Mouse (Mus musculus): ENCODE results near the gene Slc25a10. TPM values are rescaled to one million over a fixed set of nuclear protein-coding genes. Genes with fewer than 3 reads are reported as not detected.

Gene Slc25a10
- 43.4 and 46.0 TPM in 2 replicates for polyA plus RNA-seq (2016; fragmentation: Nextera tagmentation; extraction: Ambion mirVana)

DNA sequence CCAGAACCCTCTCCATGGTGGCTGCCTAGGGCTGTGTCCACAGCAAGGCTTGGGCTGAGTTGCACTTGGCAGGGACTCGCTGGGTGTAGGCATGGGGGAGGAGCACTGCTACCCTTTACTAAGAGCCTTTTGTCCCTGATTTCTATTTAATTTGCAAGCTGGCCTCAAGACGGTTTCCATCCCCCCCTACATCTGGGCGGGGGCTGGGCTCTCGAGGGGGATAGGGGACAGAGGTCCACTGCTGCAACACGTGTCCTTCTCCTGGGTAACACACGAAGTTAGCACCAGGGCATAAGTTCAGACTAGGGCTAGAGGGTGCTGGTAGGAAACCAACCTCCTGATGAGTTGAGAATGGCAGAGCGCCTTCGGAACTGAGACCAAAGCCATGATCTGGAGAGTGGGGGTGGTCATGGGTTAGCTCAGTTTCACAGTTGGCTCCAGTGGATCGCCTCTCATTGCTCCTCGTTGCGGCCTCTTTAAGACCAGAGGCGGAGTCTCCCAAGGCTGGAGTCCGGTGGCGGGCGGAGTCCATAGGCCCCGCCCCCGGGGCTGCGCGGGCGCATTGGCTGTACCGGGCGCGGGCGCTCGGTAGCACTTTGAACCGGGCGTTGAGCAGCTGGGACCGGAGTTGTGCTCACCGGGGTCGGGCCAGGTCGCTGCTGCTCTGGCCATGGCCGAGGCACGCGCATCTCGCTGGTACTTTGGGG, at the start of gene Slc25a10:
Gene Slc25a10, plus strand, starts transcription at position 524 of the 707 bp plus-strand sequence.
- peaks cover 35% of the 10 kb centered on the region for H3K4me1 ChIP-seq
- peaks cover 57% of the 10 kb centered on the region for H3K36me3 ChIP-seq (replicated peaks)
- peak within 1 kb of the TSS; percentile 81 for H3K4me2 ChIP-seq
- peak within 1 kb of the TSS; percentile 90 for H3K9ac ChIP-seq
- peak; percentile 88 for ATAC-seq (ENCODE audit: low FRiP score)
- under 1% methylated on average over 35 of the region's 35 CpGs for WGBS
- H3K9me3 ChIP-seq, result no peaks in the 10 kb centered on the region
- no peaks in the 10 kb centered on the region for H3K27me3 ChIP-seq
- H3K4me3 ChIP-seq (replicated peaks), result peak within 1 kb of the TSS; percentile 91
- peak within 1 kb of the TSS; percentile 85 for H3K27ac ChIP-seq

- Histone ChIP-seq H3K9me3 (no peaks in the 10 kb centered on the region), H3K27ac (no peak within 1 kb of the TSS), H3K36me3 (replicated peaks) (no peaks in the 10 kb centered on the region), H3K4me3 (replicated peaks) (no peak within 1 kb of the TSS), H3K9ac (no peak within 1 kb of the TSS), H3K27me3 (0 out of 2 replicates have a peak, but pooled peaks cover 3% of the 10 kb centered on the region), H3K4me1 (no peaks in the 10 kb centered on the region), H3K4me2 (no peak within 1 kb of the TSS)
- WGBS, result 90% methylated on average over 3 of the region's 3 CpGs
- ATAC-seq (ENCODE audit: low FRiP score), result no peak
These were observed 49.3 kb upstream of the Slc25a10 start, which contains the start of gene Tspan10 for GRCm38 (mm10) chr11:120442344-120442743. Gene Tspan10, plus strand, starts transcription at chr11:120442644.

GRCm38 (mm10) chr11:120442765-120443280, 48.8 kb upstream of the Slc25a10 start:
- H3K4me2 ChIP-seq, result no peak overlapping the region
- 0 out of 2 replicates have a peak, but pooled peaks cover 3% of the 10 kb centered on the region for H3K27me3 ChIP-seq
- no peaks in the 10 kb centered on the region for H3K4me1 ChIP-seq
- H3K9ac ChIP-seq, result no peak overlapping the region
- 83% methylated on average over 3 of the region's 3 CpGs for WGBS
- H3K9me3 ChIP-seq, result no peaks in the 10 kb centered on the region
- no peak for ATAC-seq (ENCODE audit: low FRiP score)
- H3K36me3 ChIP-seq (replicated peaks), result no peaks in the 10 kb centered on the region
- no peak overlapping the region for H3K4me3 ChIP-seq (replicated peaks)
- no peak overlapping the region for H3K27ac ChIP-seq

DNA sequence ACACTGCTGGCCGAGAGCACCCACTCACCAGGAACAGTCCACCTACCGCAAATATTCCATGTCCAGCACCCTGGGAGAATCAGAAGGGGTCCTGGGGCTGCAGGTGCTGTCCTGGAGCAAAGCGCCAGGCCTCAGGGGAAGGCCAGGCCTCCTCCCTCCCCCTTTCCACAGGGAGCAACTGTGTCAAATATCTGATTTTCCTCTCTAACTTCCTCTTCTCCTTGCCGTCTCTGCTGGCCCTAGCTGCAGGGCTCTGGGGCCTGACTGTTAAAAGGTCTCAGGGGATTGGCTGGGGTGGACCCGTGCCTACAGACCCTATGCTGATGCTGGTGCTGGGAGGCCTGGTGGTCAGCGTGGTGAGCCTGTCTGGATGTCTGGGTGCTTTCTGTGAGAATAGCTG, 47.5 kb upstream of the Slc25a10 start:
- H3K36me3 ChIP-seq (replicated peaks), result no peaks in the 10 kb centered on the region
- 0 out of 2 replicates have a peak, but pooled peaks cover 3% of the 10 kb centered on the region for H3K27me3 ChIP-seq
- H3K4me2 ChIP-seq, result no peak overlapping the region
- no peak overlapping the region for H3K27ac ChIP-seq
- H3K9me3 ChIP-seq, result no peaks in the 10 kb centered on the region
- H3K9ac ChIP-seq, result no peak overlapping the region
- H3K4me3 ChIP-seq (replicated peaks), result no peak overlapping the region
- ATAC-seq (ENCODE audit: low FRiP score), result no peak
- 88% methylated on average over 6 of the region's 6 CpGs for WGBS
- no peaks in the 10 kb centered on the region for H3K4me1 ChIP-seq

DNA sequence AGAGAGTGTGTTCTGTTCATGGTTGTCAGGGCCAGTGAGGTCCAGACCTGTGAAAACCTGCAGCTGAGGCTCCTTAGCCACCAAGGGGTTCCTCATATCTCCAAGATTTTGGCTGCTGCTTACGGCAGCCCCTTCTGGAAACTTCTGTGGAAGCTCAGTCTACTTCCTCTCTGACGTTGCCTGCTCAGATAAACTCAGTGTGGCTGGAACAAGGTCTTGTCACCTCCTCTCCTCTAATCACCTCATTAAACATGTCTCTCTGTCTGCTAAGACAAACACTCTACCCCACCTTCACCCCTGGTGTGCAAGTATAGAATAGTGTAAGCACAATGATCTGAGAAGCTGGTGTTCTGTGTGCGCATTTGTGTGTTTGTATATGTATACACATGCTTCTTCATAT, 46.2 kb upstream of the Slc25a10 start:
- H3K9ac ChIP-seq, result no peak overlapping the region
- no peak for ATAC-seq (ENCODE audit: low FRiP score)

GRCm38 (mm10) chr11:120447179-120447578, 44.5 kb upstream of the Slc25a10 start:
- no peak for ATAC-seq (ENCODE audit: low FRiP score)
- WGBS, result 88% methylated on average over 7 of the region's 7 CpGs
- no peak overlapping the region for H3K9ac ChIP-seq

More for the DNA sequence above, 46.2 kb upstream of the Slc25a10 start:
- 75% methylated on average over 3 of the region's 3 CpGs for WGBS
- no peaks in the 10 kb centered on the region for H3K9me3 ChIP-seq
- no peak overlapping the region for H3K4me3 ChIP-seq (replicated peaks)
- no peaks in the 10 kb centered on the region for H3K36me3 ChIP-seq (replicated peaks)
- H3K27me3 ChIP-seq, result no peaks in the 10 kb centered on the region
- no peak overlapping the region for H3K27ac ChIP-seq
- H3K4me2 ChIP-seq, result no peak overlapping the region
- H3K4me1 ChIP-seq, result no peaks in the 10 kb centered on the region

DNA sequence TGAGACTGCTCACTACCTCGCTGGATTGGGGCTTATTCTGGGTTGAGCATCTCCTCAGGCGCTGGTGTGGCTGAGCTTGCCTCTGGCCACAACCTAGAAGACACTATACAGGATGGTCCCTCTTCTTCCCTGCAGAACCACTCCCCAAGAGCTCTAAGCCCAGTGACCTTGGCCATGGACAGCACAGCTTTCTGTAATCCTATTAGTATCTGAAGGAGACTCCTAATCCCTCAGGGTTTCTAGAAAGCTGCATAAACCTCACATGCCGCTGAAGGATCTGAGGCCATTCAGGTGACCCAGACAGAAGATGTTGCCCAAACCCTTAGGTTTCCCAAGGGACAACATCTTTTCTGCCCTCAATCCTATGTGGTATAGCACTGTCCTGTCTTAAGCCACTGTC, 39.4 kb upstream of the Slc25a10 start:
- H3K4me1 ChIP-seq, result peaks cover 7% of the 10 kb centered on the region
- H3K9me3 ChIP-seq, result no peaks in the 10 kb centered on the region
- H3K27ac ChIP-seq, result no peak overlapping the region
- no peak overlapping the region for H3K9ac ChIP-seq
- no peaks in the 10 kb centered on the region for H3K36me3 ChIP-seq (replicated peaks)
- no peaks in the 10 kb centered on the region; the same call in 1 of the 2 replicates for H3K27me3 ChIP-seq
- 61% methylated on average over 3 of the region's 3 CpGs for WGBS
- no peak overlapping the region for H3K4me3 ChIP-seq (replicated peaks)
- no peak overlapping the region for H3K4me2 ChIP-seq
- no peak for ATAC-seq (ENCODE audit: low FRiP score)

More at GRCm38 (mm10) chr11:120447179-120447578, 44.5 kb upstream of the Slc25a10 start:
- Histone ChIP-seq H3K4me2 (no peak overlapping the region), H3K27ac (no peak overlapping the region), H3K27me3 (no peaks in the 10 kb centered on the region; the same call in 1 of the 2 replicates), H3K4me1 (no peaks in the 10 kb centered on the region), H3K36me3 (replicated peaks) (no peaks in the 10 kb centered on the region), H3K9me3 (no peaks in the 10 kb centered on the region), H3K4me3 (replicated peaks) (no peak overlapping the region)

DNA sequence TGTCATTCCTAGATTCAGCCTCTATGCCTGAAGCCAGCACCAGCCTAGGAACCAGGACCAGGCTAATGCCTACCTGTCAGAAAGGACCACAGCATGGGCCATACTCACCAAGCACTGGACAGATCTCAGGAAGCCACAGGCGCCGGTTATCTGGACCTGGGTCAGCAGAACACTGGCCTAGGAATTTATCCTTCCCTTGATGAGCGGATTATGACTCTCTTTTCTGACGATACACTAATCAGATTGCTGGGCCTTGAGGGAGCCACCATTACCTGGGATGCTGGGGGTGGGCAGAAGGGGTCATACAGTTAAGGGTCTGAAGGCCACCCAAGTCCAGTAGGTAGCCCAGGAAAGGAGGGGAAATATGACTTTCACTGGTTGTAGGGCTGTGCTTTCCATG, 38.3 kb upstream of the Slc25a10 start, which contains the start of gene Pde6g:
Gene Pde6g, minus strand, starts transcription at position 195 of the 400 bp plus-strand sequence.
- no peaks in the 10 kb centered on the region for H3K9me3 ChIP-seq
- H3K4me3 ChIP-seq (replicated peaks), result no peak within 1 kb of the TSS
- H3K27me3 ChIP-seq, result no peaks in the 10 kb centered on the region; the same call in 1 of the 2 replicates
- no peaks in the 10 kb centered on the region for H3K36me3 ChIP-seq (replicated peaks)
- H3K4me2 ChIP-seq, result no peak within 1 kb of the TSS
- no peak within 1 kb of the TSS for H3K27ac ChIP-seq
- 88% methylated on average over 4 of the region's 4 CpGs for WGBS
- no peak for ATAC-seq (ENCODE audit: low FRiP score)
- H3K4me1 ChIP-seq, result peaks cover 11% of the 10 kb centered on the region
- no peak within 1 kb of the TSS for H3K9ac ChIP-seq

GRCm38 (mm10) chr11:120454965-120455364, 36.7 kb upstream of the Slc25a10 start:
- no peak overlapping the region for H3K27ac ChIP-seq
- no peak overlapping the region for H3K4me3 ChIP-seq (replicated peaks)
- no peak overlapping the region for H3K4me2 ChIP-seq
- no peak for ATAC-seq (ENCODE audit: low FRiP score)
- no peak overlapping the region for H3K9ac ChIP-seq
- peaks cover 9% of the 10 kb centered on the region for H3K36me3 ChIP-seq (replicated peaks)
- H3K27me3 ChIP-seq, result no peaks in the 10 kb centered on the region; the same call in 1 of the 2 replicates
- peaks cover 26% of the 10 kb centered on the region for H3K4me1 ChIP-seq
- WGBS, result 96% methylated on average over 4 of the region's 4 CpGs
- H3K9me3 ChIP-seq, result no peaks in the 10 kb centered on the region

DNA sequence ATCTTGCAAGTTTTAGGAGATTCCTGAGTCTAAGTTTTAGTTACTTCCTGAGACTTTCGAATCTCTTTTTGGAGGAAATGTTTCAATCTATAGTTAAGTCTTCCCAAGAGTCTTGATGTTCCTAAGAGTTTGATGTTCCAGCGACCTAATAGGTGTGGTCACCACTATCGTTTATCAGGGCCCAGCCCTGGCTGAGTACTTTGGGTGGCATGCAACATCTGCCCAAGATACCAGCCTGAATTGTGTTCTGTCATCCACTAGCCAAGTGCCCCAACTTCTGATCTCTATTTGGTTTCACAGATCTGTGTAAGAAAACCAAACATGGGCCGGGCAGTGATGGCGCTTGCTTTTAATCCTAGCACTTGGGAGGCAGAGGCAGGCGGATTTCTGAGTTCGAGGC, 36.2 kb upstream of the Slc25a10 start:
- Histone ChIP-seq H3K27me3 (no peaks in the 10 kb centered on the region; the same call in 1 of the 2 replicates), H3K4me2 (no peak overlapping the region), H3K4me1 (peaks cover 26% of the 10 kb centered on the region), H3K9ac (no peak overlapping the region), H3K9me3 (no peaks in the 10 kb centered on the region), H3K4me3 (replicated peaks) (no peak overlapping the region), H3K27ac (no peak overlapping the region), H3K36me3 (replicated peaks) (peaks cover 12% of the 10 kb centered on the region)
- ATAC-seq (ENCODE audit: low FRiP score), result no peak
- 92% methylated on average over 7 of the region's 7 CpGs for WGBS

- Histone ChIP-seq H3K36me3 (replicated peaks) (peaks cover 30% of the 10 kb centered on the region), H3K27me3 (no peaks in the 10 kb centered on the region), H3K9me3 (no peaks in the 10 kb centered on the region), H3K27ac (peak overlapping the region; percentile 75), H3K4me1 (peaks cover 26% of the 10 kb centered on the region), H3K4me3 (replicated peaks) (peak overlapping the region; percentile 86), H3K4me2 (peak overlapping the region; percentile 73), H3K9ac (peak overlapping the region; percentile 93)
- ATAC-seq (ENCODE audit: low FRiP score), result no peak
- WGBS, result 33% methylated on average over 14 of the region's 14 CpGs
These were observed 34.3 kb upstream of the Slc25a10 start for GRCm38 (mm10) chr11:120457370-120457769.

- peaks cover 36% of the 10 kb centered on the region for H3K36me3 ChIP-seq (replicated peaks)
These were observed 33.6 kb upstream of the Slc25a10 start, which contains the start of the genes Oxld1 and Ccdc137 for GRCm38 (mm10) chr11:120457772-120458751. Gene Oxld1, minus strand, starts transcription at chr11:120458068. Gene Ccdc137, plus strand, starts transcription at chr11:120458115.

More at GRCm38 (mm10) chr11:120457772-120458751, 33.6 kb upstream of the Slc25a10 start, which contains the start of the genes Oxld1 and Ccdc137:
- 5% methylated on average over 62 of the region's 62 CpGs for WGBS
- peak within 1 kb of the TSS; percentile 73 for H3K4me2 ChIP-seq
- peak within 1 kb of the TSS; percentile 93 for H3K9ac ChIP-seq
- peak within 1 kb of the TSS; percentile 86 for H3K4me3 ChIP-seq (replicated peaks)
- H3K4me1 ChIP-seq, result peaks cover 26% of the 10 kb centered on the region
- no peaks in the 10 kb centered on the region for H3K27me3 ChIP-seq
- peak within 1 kb of the TSS; percentile 75 for H3K27ac ChIP-seq
- no peaks in the 10 kb centered on the region for H3K9me3 ChIP-seq
- ATAC-seq (ENCODE audit: low FRiP score), result peak; percentile 94

Data from forebrain, embryonic 12.5 days (tissue).